Mouse (Mus musculus): ENCODE measurements at regions not wholly inside any gene's neighbourhood (a gene's known extent, or its start where the extent isn't known, plus 50 kb on each side); places are given as distances from the start of the nearest gene placed in this dataset.

DNA sequence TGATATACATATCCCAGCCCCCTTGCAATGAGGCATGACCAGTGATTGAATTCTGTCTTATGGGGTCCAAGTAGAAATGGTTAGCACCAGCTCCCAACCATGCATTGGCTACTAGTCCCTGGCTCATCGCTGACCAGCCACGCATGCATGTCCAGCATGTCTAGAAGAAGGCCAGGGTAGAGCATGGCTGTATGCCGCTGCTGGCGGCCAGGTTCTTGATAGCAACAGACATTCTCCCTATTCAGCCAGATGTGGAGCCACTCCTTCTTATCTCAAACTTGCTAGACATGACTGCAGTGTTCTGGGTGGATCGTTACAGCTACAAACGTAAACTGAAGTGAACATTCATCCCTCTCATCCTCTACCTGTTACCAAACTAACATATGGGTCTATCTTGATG lies 188.6 kb downstream of the Xxylt1 start:
- Histone ChIP-seq H3K9ac (no peak overlapping the region), H3K9me3 (no peaks in the 10 kb centered on the region), H3K27me3 (no peaks in the 10 kb centered on the region), H3K4me3 (no peak overlapping the region), H3K27ac (replicated peaks) (no peak overlapping the region), H3K4me1 (replicated peaks) (0 out of 2 replicates have a peak, but pooled peaks cover under 1% of the 10 kb centered on the region), H3K4me2 (no peak overlapping the region), H3K36me3 (no peaks in the 10 kb centered on the region)
- 96% methylated on average over 6 of the region's 6 CpGs for WGBS
- ATAC-seq (ENCODE audit: low read depth) = no peak

DNA sequence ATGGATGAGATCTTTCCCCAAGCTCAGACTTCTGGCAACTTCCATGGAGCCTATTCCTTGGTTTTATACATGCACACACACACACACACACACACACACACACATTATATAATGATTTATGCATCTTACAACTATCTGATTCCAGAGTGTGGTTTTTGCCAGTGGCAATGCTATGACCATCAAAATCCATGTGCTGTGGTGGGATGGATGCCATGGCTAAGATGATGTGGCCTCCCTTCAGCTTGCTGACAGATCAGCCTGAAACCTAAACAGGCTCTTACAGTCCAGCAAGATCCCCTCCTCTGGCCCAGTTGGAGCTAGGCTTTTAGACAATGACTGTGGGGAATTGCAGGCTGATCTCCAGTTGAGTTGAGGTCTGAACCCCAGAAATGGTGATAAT lies 187.1 kb downstream of the Xxylt1 start:
- Histone ChIP-seq H3K27ac (replicated peaks) (no peak overlapping the region), H3K4me3 (no peak overlapping the region), H3K36me3 (no peaks in the 10 kb centered on the region)

DNA sequence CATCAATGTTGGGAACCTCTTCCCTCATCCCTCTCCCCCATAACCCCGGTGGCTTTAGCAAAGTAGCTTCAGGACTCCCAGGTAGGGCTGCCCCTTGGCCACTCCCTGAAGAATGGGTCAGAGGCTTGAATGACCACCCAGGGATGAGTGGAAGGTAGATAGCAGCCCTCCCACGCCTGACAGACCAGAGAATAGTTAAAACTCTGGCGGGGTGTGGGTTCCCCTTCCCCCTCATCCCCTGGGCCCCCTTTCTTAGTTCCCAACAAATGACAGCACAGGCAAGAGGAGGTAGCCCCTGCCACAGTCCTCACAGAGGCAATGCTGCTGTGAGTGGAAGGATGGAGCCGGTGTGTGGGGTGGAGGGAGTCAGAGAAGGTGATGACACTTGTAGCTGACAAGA lies 186.2 kb downstream of the Xxylt1 start:
- Histone ChIP-seq H3K9me3 (0 out of 2 replicates have a peak, but pooled peaks cover 4% of the 10 kb centered on the region), H3K27ac (replicated peaks) (no peak overlapping the region), H3K4me2 (no peak overlapping the region), H3K36me3 (no peaks in the 10 kb centered on the region), H3K4me1 (replicated peaks) (no peaks in the 10 kb centered on the region), H3K9ac (no peak overlapping the region), H3K27me3 (no peaks in the 10 kb centered on the region), H3K4me3 (no peak overlapping the region)
- ATAC-seq (ENCODE audit: low read depth) = no peak
- WGBS = 89% methylated on average over 4 of the region's 4 CpGs

More for the DNA sequence above, 187.1 kb downstream of the Xxylt1 start:
- Histone ChIP-seq H3K4me2 (no peak overlapping the region), H3K27me3 (no peaks in the 10 kb centered on the region), H3K9me3 (0 out of 2 replicates have a peak, but pooled peaks cover 4% of the 10 kb centered on the region), H3K9ac (no peak overlapping the region), H3K4me1 (replicated peaks) (no peaks in the 10 kb centered on the region)
- no peak for ATAC-seq (ENCODE audit: low read depth)

DNA sequence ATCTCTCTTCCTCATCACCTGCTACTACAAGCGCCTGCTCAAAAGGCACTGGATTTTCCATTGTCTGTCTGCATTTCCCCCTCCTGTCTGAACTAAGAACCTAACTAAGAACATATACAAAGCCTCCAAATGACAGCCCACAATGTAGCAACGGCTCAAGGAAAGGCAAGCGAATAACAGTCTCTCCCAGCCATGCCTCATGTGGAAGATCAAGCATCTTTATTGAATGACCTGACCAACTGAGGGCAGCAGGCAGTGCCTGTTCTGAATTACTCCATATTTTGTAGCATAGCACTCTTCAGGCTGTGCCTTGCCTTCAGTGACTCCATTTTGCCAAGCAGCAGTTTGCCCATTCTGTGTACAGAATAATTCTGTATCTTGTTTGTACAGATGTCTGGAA lies 183.9 kb downstream of the Xxylt1 start:
- 94% methylated on average over 3 of the region's 3 CpGs for WGBS
- Histone ChIP-seq H3K4me3 (no peak overlapping the region), H3K9me3 (0 out of 2 replicates have a peak, but pooled peaks cover 4% of the 10 kb centered on the region), H3K4me1 (replicated peaks) (no peaks in the 10 kb centered on the region), H3K27ac (replicated peaks) (no peak overlapping the region), H3K9ac (no peak overlapping the region), H3K36me3 (no peaks in the 10 kb centered on the region), H3K4me2 (no peak overlapping the region), H3K27me3 (no peaks in the 10 kb centered on the region)
- no peak for ATAC-seq (ENCODE audit: low read depth)

DNA sequence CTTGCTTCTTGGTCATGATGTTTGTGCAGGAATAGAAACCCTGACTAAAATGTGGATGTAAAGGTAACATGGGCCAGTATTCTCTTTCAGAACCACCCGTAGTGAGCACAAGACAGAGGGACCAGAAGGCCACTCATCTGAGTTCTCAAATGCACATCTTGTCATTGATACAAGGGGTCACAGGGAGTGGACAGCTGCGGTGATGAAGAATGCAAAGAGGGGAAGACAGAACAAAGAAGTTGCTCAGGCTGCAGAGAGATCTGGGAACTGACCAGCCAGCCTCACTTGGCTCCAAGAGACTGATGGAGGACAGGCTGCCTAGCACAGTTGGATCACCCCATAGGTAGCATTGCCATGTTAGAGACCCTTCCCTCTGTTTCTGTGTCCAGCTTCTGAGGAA lies 181.1 kb downstream of the Xxylt1 start:
- H3K27me3 ChIP-seq = no peaks in the 10 kb centered on the region
- no peak overlapping the region for H3K4me2 ChIP-seq
- ATAC-seq (ENCODE audit: low read depth) = no peak
- H3K9me3 ChIP-seq = peaks cover 29% of the 10 kb centered on the region
- no peaks in the 10 kb centered on the region for H3K36me3 ChIP-seq
- H3K4me3 ChIP-seq = no peak overlapping the region
- H3K9ac ChIP-seq = no peak overlapping the region
- no peak overlapping the region for H3K27ac ChIP-seq (replicated peaks)
- H3K4me1 ChIP-seq (replicated peaks) = no peaks in the 10 kb centered on the region
- 83% methylated on average over 2 of the region's 2 CpGs for whole genome bisulfite sequencing

DNA sequence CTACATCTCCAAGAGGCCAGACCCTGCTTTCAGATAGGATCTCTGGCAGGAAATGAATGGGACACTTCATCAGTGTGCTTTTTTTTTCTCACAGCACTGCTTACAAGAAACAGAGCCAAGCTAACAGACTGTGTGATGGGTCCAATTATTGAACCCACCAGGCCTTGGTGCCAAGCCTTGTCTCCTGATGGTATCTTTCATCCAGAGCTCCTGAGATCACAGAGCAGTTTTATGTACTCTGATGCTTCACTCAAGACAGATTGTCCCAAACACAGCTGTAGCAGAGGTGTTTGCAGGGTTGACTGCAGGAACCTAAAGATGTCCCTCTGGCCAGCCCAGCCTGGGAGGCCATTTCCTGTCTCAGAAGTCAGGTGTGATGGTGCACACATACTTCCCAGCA lies 179.9 kb downstream of the Xxylt1 start:
- H3K27ac ChIP-seq (replicated peaks) = no peak overlapping the region
- H3K4me2 ChIP-seq = no peak overlapping the region
- H3K27me3 ChIP-seq = no peaks in the 10 kb centered on the region
- ATAC-seq (ENCODE audit: low read depth) = no peak
- no peaks in the 10 kb centered on the region for H3K4me1 ChIP-seq (replicated peaks)
- no peak overlapping the region for H3K4me3 ChIP-seq
- peaks cover 30% of the 10 kb centered on the region for H3K9me3 ChIP-seq
- H3K9ac ChIP-seq = no peak overlapping the region
- no peaks in the 10 kb centered on the region for H3K36me3 ChIP-seq
